Mouse (Mus musculus): ENCODE measurements around the gene Gm2012. TPM values are rescaled to one million over a fixed set of nuclear protein-coding genes. Genes with fewer than 3 reads are reported as not detected.
"Not testable (repeated sequence)": the region's sequence is repeated elsewhere in the genome, so short reads cannot be mapped to it uniquely, and the experiment has no call there.

Gm2012 gene
- polyA plus RNA-seq (2012; ENCODE audit: insufficient read depth, insufficient read length, missing spikeins) = not detected in 2 replicates

GRCm38 (mm10) chrX:26231255-26231654 lies at the start of gene Gm2012:
Gm2012 (minus strand) TSS chrX:26231355.
- H3K4me1 ChIP-seq (ENCODE audit: control insufficient read depth, insufficient read depth, low read length); H3K27ac ChIP-seq (ENCODE audit: insufficient read depth, low read depth, low read length); H3K4me3 ChIP-seq (ENCODE audit: insufficient read depth, low read length): not testable (repeated sequence)

DNA sequence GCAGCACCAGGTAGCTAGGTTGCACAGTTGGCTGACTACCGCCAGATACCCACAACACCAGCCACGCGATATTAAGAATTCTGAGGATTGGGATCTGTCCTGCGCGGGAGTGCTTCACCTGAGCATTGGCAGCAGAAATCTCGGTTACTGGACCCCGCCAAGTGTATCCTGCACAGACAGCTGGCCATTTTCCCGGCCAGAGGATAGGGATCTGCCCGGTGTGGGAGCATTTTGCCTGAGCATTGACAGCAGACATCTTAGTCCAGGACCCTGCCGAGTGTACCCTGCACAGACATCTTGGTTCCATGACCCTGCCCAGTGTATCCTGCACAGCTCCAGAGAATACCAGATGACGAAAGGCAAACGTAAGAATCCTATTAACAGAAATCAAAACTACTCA lies 72.0 kb downstream of the Gm2012 start:
- not testable (repeated sequence) for H3K4me1 ChIP-seq (ENCODE audit: control insufficient read depth, insufficient read depth, low read length); H3K4me3 ChIP-seq (ENCODE audit: insufficient read depth, low read length); H3K27ac ChIP-seq (ENCODE audit: insufficient read depth, low read depth, low read length)

Other genes with a start within 250 kb of the Gm2012 start
- not detected in 2 replicates for gene Gm5168, start 180.3 kb downstream of the Gm2012 start, polyA plus RNA-seq (2012; ENCODE audit: insufficient read depth, insufficient read length, missing spikeins)
- gene Gm2030, start 78.7 kb upstream of the Gm2012 start, polyA plus RNA-seq (2012; ENCODE audit: insufficient read depth, insufficient read length, missing spikeins) = not detected in 2 replicates